Mouse (Mus musculus): ENCODE data around the gene Ccnl2.
A peak's percentile ranks its signal among the peaks of the same experiment; 100 is the strongest.

Gene Ccnl2

DNA sequence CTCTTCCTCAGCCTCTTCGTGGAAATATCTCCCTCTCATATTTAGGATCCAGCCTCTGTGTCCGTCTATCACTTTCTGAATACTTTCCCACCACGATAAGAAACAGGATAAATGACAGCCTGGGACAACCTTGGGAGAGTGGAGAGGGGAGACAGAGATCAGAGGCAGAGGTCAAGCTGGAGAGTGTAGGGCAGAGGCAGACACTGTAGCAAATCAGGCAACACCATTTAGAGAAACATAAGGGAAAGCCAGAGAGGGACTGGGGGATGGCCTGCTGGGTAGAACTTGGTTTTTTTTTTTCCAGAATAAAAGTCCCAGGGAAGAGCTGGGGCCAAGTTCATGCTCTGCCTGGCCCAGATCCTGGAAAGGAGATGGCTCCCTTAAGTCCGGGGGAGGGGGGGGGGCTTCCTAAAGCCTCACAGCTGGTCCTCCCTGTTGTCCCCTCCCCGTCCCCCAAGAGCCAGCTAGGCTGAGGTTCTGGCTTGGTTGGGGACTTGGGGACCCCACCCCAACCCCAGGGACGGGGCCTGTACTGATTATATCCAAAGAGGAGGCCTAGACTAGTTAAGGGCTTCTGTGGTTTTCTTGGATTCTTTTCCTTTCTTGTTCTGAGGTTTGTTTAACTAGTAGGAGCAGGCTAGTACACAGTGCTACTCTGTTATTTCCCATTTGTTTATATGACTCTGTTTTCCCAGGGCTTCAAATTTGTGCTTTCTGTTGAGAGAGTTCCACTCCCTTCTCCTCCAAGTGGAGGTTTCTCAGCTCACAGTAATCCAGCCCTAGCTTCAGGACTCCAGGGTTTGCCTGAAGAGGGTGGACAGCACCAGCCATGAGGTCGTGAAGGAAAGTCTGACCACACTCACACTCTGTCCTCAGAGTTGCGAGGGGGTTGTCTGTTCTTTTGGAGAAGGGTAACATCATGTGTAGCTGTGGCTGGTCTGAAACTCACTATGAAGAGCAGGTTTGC, 26.2 kb downstream of the Ccnl2 start:
- no peak for DNase-seq (ENCODE audit: low read depth, low spot score)

DNA sequence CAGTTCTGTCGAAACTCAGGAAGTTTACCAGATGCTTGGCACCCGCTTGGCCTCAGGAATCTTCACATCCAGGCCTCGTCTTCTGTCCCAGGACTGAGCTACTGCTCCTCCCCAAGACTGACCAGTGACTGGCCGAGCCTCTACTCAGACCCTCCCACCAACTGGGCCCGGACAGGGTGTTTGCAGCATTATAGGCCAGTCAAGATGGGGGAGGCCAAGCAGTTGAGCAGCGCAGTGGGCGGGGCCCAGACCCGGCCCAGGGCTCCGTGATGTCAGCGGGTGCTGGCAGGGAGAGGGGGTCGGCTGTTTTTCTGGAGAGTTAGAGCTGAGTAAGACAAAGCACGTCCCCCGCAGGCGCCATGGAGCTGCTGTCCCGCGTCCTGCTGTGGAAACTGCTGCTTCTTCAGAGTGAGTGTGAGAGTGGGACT, 27.2 kb downstream of the Ccnl2 start, which contains the start of gene Mxra8:
Gene Mxra8 (plus strand): TSS at position 198 of the 428 bp plus-strand sequence.
- peak; percentile 75 for DNase-seq (ENCODE audit: low read depth, low spot score)

DNA sequence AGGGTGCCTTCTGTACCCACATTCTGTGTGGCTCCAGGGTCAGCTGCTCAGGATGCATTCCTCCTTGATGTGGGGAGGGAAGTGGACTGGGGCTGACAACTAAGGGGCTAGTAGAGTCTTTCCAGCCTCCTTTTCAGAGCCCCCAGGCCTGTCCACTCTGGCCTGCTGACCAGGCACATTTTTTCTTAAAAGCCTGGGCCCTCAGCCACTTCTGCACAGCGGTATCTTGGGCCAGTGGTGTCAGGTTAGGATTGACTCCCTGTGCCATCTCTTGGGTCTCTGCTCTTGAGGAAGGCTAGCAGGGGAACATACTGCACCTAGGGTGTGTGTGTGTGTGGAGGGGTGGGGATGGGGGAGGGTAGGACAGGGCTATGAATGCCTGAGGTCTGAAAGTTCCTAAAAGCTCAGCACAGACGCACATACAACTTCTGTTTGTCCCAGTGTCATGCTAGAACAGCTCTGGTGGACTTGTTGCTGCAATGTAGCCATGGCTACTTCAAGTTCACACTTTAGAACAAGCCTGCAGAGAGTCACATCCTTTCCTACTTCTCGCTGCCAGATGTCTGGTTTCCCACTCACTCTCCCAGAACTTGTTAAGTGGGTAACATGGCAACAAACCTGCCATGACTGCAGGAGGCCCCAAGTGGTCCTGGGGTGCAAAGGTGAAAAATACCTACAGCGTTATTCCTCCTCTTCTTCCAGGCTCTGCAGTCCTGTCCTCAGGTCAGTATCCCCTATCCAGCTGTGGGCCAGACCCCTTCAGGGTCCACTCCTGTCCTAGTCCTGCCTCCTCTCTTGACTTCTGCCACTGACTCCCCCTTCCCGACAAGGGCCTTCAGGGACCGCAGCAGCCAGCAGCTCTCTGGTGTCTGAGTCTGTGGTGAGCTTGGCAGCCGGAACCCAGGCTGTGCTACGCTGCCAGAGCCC, 28.1 kb downstream of the Ccnl2 start:
- no peak for DNase-seq (ENCODE audit: low read depth, low spot score)

DNA sequence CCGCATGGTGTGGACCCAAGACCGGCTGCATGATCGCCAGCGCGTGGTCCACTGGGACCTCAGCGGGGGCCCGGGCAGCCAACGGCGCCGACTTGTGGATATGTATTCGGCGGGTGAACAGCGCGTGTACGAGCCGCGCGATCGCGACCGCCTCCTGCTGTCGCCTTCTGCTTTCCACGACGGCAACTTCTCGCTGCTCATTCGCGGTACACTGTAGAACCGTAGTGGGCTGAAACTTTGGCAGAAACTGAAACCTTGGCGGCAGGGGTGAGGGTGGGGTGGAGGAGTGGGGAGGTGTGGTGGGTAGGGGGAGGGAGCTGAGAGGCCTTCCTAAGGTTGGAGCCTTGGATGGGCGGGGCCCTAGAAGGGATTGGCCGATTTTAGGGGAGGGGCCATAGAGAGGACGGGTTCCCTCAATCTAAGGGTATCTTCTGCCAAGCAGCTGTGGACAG, 28.7 kb downstream of the Ccnl2 start:
- DNase-seq (ENCODE audit: low read depth, low spot score): peak; percentile 35

DNA sequence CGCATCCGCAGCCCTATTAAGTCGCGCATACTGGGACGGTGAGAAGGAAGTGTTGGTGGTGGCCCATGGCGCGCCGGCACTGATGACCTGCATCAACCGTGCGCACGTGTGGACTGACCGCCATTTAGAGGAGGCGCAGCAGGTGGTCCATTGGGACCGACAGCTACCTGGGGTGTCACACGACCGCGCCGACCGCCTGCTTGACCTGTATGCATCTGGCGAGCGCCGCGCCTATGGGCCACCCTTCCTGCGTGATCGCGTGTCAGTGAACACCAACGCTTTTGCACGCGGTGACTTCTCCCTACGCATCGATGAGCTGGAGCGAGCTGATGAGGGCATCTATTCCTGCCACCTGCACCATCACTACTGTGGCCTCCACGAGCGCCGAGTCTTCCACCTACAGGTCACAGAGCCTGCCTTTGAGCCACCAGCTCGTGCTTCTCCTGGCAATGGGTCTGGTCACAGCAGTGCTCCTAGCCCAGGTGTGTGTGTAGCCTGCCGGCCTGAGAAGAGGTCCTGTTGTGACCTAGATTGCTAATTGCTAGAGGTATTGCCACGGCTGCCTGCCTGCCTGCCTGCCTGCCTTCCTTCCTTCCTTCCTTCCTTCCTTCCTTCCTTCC, 29.5 kb downstream of the Ccnl2 start:
- no peak for DNase-seq (ENCODE audit: low read depth, low spot score)

DNA sequence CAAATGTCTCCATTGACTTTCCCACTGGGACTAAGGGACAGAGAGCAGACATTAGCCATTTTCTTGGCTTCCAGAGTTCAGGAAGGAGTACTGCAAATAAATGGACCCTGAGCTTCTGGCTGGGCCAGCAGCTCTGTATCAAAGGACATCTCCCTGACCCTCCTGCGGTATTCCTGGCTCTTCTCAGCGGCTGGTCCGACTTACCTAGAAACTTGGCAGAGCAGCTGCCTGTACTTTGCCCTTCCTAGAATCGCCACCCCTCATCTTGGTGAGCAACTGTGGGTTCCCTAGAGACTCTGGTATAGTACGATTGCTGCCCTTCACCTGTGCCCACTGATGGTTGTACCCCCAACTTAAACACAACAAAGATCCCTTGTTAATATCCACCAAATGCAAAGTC, 30.9 kb downstream of the Ccnl2 start:
- no peak for DNase-seq (ENCODE audit: low read depth, low spot score)

DNA sequence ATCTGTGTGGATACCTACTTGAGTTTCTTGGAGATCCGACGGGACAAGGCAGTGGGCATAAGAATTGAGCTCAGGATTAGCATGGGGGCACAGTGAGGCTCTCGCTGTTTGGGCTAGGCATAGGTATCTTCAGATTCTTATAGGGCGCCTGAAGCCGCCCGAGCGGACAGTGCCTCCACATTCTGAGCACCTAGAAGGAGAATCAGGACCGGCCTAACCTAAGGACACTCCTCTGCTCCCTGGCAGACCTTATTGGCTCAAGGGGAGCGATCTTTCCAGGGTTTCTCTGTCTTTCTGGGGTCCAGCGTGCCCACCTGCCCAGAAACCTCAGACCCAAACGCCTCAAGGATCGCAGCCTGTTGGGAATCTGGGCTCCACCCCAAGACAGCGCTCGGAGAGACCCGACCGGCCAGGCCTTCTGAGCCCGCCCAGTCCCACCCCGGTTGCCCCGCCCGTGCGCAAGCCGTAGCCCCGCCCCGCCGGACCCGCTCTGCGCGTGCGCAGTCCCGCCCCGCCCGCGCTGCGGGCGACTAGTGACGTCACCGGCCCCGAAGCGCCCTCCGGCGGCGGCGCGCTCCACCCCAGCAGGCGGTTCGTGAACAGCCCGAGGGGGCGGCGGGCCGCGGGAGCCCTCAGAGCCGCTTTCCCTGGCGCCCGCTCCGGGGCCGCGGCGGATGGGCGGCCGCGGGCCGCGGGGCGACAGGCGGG, 34.7 kb downstream of the Ccnl2 start, which contains the start of gene Dvl1:
Gene Dvl1 (plus strand): TSS at position 532 of the 708 bp plus-strand sequence.
- peak; percentile 91 for DNase-seq (ENCODE audit: low read depth, low spot score)

DNA sequence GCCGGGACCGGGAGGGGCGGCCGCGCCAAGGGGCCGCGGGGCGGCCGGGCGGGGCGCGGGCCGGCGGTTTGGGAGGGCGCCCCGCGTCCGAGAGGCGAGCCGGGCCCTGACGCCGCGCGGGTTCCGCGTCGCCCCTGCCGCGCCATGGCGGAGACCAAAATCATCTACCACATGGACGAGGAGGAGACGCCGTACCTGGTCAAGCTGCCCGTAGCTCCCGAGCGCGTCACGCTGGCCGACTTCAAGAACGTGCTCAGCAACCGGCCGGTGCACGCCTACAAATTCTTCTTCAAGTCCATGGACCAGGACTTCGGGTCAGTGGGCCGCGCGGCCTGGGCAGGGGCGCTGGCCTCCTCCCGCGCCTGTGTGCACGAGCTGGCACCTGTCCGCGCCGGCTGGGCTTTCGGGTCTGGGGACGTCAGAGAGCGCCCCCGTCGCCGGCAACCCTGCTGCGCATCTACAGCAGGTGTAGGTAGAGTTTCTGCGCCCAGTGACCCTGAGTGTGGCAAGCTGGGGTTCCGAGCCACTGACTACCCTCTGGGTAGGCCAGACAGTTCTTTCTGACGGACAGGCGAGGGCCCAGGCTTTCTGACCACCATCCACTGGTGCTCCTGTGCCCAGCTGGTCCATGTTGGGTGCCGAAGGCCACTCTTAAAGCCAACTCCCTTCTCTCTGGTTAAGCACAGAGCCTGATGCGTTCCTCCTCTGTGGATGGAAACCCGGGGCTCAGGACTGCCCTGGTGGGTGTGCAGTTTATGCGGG, 35.5 kb downstream of the Ccnl2 start:
- no peak for DNase-seq (ENCODE audit: low read depth, low spot score)

DNA sequence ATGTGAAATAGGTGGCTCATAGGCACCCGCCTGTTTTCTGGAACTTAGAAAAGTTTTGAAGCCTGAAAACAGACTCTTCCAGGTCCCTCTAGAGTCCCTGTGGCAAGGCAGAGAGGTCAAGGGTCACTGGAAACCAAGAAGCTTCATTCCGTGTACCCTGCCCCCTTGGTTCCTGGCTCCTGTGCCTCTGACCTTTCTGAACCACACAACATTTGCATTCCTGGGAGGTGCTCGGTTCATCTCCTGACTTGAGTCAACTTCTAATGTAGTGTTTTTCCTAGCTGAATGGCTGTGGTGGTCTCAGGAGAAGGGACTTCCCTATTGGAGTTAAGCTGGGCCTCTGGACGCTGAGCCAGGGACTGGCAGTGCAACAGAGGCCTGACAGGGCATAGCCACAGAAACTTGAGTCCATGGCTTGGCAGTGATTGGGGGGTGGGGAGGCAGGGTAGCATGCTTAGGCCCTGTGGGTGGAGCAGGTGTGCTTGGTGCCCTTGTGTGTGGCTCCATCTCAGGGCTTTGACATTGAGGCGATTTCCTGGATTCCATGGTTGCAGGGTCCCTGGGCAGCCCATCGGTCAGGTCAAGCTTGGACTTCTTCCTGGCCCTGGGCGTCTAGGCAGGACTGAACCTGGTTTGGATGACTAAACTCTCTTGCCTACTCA, 36.3 kb downstream of the Ccnl2 start:
- no peak for DNase-seq (ENCODE audit: low read depth, low spot score)

DNA sequence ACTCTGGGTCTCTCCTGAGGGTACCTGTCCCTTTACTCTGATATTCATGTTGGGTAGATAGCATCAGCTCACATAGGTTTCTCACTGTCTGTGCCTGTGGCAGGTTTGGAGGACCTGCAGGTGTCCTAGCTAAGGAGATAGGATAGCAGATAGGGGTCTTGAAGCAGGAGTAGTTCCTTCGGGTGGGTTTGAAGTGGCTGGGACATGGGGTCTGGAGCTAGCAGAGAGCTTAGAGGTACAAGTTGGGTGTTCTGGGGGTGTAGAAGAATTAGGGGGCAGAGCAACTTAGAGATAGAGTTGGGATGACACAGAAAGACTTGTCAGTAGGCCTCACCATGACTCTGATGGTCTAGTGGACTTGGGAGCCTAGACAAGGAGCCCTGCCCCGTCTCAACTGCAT, 37.1 kb downstream of the Ccnl2 start:
- no peak for DNase-seq (ENCODE audit: low read depth, low spot score)

DNA sequence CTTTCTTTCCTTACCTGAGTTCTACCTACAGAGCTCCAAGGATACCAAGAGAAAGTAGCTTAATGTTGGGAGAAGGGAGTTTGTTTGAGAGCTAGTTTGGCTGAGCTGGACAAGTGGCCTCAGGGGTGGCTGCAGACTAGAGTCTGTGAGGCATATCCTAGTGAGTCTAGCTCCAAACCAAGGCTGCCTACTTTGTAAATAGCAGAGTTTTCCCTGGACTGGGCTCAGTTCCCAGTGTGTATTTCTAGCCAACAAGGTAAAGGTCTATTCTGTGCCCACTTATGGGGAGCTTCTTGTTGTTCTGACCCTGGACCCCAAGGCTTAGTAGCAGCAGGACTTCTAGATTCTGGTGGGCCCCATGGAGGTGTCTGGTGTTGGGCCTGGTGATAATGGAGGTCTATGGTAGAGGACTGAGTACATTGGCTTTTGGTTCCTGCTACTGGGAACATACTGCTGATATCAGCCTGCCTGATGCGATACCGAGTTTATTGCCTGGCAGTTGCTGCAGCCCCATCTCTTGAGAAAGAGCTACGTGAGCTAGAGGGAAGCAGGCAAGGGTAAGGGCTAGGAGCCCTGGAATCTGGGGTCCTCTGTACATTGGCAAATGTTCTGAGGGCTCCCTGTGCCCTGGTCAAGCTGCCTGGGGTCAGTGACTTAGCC, 37.6 kb downstream of the Ccnl2 start:
- DNase-seq (ENCODE audit: low read depth, low spot score): no peak

DNA sequence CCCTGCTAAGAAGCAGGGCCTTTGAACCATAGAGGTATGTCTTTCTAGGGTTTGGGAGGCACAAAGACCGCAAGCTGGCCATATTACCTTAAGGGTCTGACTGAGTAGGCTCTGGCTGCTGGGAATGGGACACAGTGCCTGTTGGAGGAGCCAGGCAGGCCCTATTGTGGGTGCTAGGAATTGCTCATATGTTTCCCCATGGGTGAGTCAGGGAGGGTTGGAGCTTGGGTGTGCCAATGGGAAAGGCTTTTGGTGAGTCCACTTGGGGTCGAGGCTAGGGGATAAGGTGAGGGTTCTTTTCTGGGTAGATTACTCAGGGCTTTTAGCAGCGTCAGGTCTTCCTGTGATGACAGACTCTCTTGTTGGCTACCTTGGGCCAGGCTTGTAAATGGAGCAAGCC, 39.1 kb downstream of the Ccnl2 start:
- DNase-seq (ENCODE audit: low read depth, low spot score): no peak

DNA sequence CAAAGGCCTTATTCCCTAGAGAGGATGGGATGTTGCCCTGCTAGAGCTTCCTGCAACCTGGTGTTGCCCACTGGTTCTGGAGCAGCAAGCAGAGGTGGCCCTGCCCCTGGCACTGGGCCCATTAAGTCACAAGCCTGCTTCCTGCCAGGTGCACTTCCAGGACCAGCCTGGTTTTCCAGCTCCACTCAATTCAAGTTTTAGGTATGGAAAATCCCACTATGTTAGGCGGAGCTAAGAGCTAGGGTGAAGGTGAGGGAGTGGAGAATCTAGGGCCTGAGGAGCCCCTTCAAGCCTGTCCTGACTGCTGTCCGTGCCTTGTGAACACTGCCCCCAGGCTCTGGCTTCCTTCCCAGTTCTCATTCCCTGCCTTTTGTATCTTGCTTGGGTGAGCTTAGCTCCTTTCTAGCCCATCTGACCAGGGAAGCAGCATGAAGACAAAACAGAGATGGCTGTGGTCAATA, 39.7 kb downstream of the Ccnl2 start:
- DNase-seq (ENCODE audit: low read depth, low spot score): no peak

DNA sequence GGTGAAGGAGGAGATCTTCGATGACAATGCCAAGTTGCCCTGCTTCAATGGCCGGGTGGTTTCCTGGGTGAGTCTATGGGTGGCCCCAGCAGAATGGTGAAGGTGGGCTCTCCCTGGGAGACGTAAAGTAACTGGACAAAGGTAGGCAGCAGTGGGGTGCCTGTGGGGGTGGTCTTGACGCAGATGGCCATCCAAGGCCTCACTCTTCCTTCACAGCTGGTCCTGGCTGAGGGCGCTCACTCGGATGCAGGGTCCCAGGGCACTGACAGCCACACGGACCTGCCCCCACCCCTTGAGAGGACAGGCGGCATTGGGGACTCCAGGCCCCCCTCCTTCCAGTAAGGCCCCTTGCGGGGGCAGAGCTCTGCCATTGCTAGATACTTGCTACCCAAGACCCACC, 41.1 kb downstream of the Ccnl2 start:
- no peak for DNase-seq (ENCODE audit: low read depth, low spot score)

DNA sequence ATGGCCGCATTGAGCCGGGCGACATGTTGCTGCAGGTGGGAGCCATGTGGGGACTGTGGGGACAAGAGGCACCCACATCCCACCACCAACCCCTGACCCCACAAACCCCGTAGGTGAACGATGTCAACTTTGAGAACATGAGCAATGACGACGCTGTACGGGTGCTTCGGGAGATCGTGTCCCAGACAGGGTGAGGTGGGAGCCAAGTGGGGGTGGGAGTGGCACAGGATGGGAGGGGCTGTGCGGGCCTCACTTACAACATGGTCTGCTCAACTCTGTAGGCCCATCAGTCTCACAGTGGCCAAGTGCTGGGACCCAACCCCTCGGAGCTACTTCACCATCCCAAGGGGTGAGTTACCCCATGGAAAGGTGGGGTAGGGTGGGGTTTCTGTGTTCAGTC, 42.7 kb downstream of the Ccnl2 start:
- DNase-seq (ENCODE audit: low read depth, low spot score): no peak

DNA sequence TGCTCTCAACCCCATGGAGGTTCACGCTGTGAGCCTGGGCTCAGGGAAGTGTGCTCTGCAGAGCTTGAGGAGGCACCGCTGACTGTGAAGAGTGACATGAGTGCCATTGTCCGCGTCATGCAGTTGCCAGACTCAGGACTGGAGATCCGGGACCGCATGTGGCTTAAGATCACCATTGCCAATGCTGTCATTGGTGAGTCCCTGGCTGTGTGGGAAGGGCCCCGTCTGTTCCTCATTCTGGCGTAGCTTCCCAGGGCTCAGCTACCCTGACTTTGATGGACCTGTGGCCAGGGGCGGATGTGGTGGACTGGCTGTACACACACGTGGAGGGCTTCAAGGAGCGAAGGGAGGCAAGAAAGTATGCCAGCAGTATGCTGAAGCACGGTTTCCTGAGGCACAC, 43.8 kb downstream of the Ccnl2 start:
- no peak for DNase-seq (ENCODE audit: low read depth, low spot score)

DNA sequence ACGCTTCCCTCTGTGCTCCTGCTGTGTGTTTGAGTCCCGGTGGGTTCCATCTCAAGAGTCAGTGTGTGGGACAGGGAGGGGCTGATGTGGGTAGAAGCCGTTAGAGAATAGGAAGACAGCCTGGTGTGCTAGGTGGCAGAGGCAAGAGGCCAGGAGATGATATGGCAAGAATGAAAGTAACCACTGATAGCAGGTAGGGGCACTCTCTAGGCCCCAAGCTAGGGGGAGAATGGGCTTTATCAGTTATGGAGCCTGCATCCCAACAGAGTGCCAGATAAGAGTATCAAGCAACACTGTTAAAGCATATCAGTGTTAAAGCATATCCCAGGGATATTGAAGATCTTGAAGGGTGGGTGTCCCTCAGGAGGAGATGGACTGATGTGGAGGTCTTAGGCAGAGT, 44.6 kb downstream of the Ccnl2 start:
- no peak for DNase-seq (ENCODE audit: low read depth, low spot score)

DNA sequence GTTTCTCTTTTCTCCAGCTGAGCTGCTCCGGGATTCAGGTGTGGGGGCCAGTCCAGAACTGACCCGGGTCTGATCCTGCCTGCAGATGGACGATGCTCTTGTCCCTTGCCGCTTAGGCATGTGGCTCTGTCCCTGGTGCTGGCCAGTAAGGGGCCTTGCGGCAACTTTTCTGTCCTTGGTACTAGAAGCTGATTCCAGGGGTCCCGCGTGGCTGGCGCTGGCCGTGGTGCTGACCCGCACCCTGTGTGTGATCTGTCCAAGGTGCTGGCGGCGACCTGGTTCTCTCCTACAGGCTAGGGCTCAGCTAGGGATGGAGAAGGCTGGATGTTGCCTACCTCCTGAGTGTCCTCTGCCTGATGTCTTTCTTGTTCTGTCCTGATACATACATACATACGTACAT, 47.0 kb downstream of the Ccnl2 start:
- peak; percentile 82 for DNase-seq (ENCODE audit: low read depth, low spot score)

DNA sequence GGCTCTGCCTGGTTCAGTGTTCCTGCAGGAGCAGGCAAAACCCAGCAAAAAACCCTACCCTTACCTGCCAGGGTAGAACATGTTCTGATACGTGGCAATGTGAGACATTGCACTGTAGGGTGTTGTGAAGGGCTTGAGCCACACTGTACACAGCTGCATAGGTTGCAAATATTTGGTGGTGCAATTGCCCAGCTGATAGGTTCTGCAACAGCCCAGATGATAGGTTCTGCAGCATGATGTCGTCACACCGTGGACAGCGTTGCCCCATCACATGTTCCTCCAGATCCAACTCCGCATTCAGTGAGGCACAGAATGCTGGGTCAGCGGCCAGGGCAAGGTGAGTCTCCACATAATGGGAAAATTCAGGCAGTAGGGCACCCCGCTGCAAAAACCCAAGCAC, 49.5 kb downstream of the Ccnl2 start:
- DNase-seq (ENCODE audit: low read depth, low spot score): no peak
